Mouse (Mus musculus) heart, adult 2 months (tissue): ENCODE results near the gene Tcn2.

ENCODE experiments used
- EP300 ChIP-seq: fragments of 200-500 bp; IDR thresholded peaks from 2 replicates; pipeline ENCODE4 v1.6.1; 2011; ENCODE audit warnings: low read depth, low read length, control low read depth; ENCODE audit not compliant: insufficient read depth
- POLR2A ChIP-seq: fragments of 200-500 bp; IDR thresholded peaks from 2 replicates; pipeline ENCODE4 v1.6.1; 2011; ENCODE audit warnings: mild to moderate bottlenecking, low read depth, low read length, control low read depth; ENCODE audit not compliant: insufficient read depth

GRCm38 (mm10) chr11:3973081-3973480, 41.1 kb upstream of the Tcn2 start:
- TF ChIP-seq POLR2A (no peak), EP300 (no peak)
